Mouse (Mus musculus) thymus, postnatal 25 days (tissue): Measurements from ENCODE around the gene Bcl3.

ENCODE experiments used
- DNase-seq: peaks from one replicate; pipeline ENCODE4 v3.0.0; 2022

Bcl3 gene

DNA sequence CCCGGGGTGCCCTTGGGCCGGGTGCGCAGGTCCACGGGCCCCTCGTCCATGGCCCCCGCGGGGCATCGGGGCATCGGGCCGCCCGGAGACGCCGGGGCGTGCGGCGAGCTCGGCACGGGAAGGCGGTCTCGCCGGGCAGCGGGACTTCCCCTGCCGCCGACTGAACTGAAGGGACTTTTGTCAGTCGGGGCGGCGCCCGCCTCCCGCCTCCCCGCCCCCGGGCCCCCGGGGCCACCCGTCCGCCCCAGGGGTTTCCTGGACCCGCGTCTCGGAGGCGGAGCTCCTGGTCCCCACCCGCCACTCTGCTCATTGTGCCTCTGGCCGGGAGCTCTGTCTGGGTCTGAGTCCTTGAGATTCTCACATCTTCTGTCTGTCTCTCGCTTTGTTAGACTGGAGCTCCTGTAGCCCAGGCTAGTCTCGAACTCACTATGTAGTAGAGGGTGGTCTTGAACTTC lies at the start of gene Bcl3:
Bcl3 (minus strand) TSS at position 167 of the 455 bp plus-strand sequence.
- DNase-seq: peak; percentile 59

DNA sequence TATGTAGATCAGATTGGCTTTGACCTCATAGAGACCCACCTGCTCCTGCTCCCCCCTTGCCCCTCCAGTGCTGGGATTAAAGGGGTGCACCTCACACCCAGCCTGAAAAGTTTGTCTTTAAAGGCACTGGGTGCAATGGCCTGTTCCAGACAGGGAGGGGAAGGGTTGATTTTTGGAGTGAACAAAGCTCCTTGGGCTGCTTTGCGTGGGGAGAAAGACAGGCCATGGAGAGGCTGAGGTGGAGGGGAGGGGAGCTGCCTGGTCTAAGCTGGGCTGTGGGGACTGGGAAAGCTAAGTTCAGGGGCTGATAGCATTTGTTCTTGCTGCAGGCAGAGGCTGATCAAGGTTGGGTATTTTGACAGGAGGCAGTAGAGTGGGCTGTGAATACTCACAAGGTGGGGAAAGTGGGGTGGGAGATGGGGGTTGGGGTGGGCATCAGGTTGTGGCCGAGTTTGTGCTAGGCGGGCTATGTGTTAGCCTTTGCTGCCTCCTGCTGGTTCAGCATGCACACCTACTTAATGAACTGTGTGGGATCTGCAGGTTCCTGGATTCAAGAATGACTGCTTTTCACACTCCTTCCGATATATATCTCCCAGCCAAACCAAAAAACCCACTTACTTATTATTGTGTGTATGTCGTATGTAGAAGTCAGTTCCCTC lies 49.5 kb upstream of the Bcl3 start:
- DNase-seq: peak; percentile 76

DNA sequence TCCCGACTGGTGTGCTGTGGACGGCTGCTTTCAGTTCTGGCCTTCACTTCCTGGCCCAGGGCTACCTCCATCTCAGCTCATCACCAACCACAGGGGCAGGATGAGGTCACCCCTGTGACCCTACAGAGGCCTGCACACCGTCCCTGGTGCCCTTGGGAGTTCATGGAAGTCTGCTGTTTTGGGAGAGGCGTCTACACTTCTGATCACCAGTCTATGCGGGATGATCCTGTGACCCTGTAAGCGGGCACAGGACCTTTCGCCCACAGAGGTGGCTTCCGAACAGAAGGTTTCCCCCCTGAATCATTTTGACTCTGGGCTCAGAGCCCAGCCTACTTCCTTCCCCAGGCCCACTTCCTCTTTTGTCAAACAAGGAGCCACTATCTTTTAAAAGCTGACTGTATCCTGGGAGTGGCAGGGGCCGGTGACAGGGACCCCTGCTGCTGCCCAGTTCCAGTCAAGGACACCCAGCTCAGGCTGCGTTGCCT lies 48.6 kb upstream of the Bcl3 start:
- peak; percentile 52 for DNase-seq

DNA sequence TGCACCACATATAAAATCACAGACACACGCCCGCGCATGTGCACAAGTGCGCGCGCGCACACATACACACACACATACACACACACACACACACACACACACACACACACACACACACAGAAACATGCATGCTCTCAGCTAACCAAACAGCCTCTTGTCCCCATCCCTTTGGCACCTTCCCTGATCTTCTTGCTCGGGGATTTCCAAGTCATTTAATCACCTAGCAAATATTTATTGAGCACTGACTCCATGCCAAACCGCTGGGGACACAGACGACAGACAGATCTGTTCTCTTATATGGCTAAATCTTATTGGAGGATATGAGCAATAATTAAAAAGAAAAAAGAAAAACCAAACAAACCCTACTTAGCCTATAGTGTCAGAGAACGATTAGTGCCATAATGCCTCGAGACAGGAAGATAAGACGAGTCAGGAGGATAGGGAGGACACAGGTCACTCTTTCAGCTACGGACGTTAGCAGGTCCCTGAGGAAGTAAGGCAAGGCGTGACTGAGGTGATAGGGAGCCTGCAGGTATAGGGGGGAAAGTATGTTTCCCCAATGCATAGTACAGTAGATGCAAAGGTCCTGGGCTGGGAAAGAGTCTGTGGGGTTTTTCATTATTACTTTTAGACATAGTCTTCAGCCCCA lies 45.3 kb upstream of the Bcl3 start:
- DNase-seq: no peak

DNA sequence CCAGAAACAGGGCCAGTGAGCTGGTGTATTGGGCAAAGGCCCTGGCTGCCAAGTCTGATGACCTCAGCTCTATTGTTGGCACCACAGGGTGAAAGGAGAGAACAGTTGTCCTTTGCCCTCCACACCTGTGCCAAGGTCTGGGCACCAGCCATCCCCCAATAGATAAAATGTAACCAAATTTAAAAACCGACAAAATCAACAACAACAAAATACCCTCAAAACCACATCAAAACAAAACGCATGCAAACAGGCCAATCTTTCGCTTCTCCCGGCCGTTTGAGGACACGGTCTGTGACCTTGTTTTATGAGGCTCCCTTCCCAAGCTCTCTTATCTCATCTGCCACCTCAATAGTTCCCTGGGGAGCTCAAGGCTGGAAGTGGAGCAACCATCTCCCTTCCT lies 43.9 kb upstream of the Bcl3 start:
- DNase-seq: no peak

DNA sequence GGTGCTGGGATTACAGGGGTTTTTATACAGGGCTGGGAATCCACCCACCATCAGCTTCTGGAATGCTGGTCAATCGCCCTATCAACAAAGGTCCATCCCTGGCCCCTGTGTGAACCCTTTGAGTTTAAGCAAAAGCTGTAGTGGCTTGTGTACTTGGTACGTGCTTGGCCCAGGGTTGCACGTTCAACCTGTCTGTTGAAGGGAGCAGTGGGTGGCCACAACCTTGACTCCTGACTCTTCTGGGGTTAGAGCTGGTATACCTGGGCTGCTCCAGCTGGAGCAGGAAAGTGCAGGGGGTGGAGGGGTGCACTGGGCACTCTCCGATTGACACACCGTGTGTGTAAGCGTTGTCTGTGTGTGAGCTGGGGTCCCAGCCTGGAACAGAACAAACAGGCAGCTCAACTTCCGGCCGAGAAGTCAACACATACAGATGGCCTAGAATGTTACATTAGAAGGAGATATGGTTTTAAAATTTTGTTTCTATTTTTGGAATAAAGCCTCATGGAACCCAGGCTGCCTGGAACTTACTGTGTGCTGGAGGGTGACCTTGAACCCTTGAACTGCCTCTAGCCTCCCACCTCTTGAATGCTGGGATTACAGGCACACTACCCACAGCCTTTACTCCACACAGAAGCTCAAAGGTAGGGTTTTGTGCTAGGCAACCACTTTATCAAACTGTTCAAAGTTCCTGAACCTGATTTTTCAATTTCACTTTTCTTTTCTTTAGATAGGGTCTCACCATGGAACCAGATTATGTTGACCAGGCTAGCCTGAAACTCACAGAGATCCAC lies 42.9 kb upstream of the Bcl3 start:
- no peak for DNase-seq

DNA sequence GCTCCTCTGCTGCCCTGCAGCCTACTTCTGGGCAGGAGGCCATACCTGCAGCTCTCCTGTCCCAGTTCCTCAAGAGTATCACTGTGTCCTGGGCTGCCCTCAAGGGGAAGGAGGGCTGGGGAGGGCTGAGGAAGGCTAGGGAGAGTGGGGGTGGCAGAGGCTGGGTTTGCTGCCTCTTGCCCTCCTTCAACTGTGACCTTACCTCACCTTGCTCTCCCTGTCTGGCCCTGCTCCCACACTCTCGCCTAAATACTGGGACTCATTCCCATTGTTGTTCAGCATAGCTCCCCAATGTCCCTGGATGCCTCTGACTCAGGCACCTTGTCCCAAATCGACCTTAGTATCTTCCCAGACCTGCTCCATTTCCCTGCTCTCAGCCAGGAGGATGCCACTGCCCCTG lies 41.7 kb upstream of the Bcl3 start:
- DNase-seq: no peak

DNA sequence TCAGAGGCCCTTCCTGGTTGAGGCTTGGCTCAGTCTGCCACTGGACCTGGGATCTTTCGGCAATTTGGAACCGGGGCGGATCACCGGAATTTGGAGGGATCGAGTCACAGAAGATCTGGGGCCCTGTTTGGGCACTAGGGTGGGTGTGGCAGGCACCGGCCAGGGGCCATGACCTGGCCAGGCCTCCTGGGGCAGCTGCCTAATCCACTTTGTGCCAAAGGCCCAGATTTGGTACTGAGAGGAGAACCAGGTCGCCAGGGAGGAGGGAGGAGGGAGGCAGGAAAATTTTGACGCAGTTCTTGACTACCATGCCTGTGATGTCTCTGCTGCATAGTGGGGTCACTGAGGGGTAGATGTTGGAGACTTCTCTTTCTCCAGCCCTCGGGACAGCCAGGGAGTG lies 38.6 kb upstream of the Bcl3 start, which contains the start of gene Ceacam16:
Ceacam16 (minus strand) TSS at position 101 of the 400 bp plus-strand sequence.
- no peak for DNase-seq

DNA sequence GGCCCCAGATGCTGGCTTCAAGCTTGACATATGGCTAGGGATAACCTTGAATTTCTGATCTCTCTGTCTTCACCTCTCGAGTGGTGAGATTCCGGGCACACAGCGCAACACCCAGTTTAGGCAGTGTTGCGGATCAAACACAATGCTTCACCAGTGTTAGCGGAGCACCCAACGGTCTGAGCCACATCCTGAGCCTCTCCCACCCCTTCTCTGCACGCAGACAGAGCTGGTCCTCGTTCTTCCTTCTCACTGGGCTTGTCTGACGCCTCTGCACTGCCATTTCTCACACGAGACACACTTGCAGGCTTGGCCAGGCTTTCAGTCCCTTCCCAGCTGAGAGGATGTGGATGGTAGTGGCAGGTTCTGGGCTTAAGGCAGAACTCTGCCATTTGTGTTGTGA lies 37.2 kb upstream of the Bcl3 start:
- peak; percentile 58 for DNase-seq

DNA sequence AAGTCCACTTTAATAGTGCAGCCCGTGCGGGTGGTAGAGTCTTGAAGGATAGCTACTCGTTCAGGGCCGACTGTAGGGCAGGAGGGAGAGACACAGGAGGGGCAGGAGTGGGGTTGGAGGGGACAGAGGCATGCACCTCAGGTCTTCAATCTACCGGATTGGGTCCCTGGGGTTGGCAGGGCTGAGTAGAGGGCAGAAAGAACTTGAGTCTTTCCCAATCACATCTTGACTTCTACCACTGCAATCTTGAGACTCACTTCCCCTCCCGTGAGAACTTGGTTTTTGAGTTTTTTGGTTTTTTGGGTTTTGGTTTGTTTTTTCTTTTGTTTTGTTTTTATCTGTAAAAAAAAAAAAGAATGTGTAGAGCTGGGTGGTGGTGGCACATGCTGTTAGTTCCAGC lies 33.7 kb upstream of the Bcl3 start:
- DNase-seq: no peak

DNA sequence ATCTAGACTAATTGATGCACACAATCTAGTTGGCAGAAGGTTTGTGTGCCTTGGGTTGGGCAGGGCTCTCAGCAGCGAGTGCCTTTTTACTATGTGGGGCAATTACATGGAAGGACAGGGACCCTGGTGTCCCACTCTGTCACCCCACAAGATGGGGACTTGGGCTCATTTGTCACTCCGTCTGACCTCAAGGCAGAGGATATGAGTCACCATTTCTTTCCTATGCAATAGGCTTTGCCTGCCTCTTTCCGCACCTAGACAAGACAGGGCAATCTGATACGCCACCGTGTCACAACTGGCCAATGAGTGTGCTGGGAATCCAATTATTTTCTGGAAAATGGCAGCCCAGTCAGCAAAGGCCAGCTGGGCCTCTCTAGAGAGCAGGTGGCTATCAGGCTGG lies 33.1 kb upstream of the Bcl3 start:
- no peak for DNase-seq

DNA sequence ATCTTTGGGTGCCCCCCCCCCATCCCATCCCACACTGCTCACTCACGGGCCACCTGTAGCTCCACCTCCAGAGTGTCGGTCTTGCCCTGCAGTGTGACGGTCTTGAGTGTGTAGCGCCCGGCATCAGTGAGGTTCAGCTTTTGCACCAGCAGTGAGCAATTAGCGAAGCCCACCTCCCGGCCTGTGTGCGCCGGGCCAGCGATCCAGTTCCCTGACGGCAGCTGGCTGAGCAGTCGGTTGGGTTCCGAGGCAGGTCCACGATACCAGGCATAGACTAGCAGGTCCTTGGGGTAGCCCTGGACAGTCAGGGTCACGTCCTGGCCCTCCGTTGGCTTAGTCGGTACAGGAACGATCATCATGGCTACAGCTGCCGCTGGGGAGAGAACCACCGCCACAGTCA lies 31.0 kb upstream of the Bcl3 start:
- no peak for DNase-seq

DNA sequence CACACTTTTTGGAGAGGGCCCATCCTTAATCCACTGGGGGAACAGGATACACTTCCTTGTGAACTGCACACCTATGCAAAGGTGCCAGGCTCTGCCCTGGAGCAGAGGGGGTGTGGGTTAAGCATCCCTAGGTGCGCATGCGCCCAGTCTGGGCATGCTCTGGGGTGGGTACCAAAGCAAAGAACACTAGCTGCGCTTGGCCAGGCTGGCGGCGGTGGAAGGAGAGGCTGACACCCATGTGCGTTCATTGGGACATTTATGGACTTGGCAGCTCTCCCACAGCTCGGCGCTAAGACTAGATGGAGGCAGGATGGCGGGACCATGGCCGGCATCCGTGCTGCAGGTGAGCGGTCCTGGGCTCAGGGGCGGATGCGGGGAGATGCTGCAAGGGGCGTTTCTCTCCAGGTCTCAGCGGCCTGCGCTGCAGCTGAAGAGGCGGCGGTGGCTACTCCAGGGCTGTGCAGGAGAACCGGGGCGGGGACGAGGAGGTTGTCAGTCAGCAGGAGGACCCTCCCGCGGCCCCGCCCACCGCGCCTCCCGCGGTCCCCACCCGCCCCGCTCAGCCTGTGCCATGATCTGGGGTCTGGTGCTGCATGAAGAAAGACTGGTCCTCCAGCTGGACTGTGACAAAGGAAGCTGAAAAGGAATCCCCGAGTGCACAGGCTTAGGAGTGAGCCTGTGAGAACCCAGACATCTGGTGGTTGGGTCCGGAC lies 29.4 kb upstream of the Bcl3 start, which contains the start of gene Gm19345:
Gm19345 (plus strand) TSS at position 146 of the 713 bp plus-strand sequence.
- no peak for DNase-seq

DNA sequence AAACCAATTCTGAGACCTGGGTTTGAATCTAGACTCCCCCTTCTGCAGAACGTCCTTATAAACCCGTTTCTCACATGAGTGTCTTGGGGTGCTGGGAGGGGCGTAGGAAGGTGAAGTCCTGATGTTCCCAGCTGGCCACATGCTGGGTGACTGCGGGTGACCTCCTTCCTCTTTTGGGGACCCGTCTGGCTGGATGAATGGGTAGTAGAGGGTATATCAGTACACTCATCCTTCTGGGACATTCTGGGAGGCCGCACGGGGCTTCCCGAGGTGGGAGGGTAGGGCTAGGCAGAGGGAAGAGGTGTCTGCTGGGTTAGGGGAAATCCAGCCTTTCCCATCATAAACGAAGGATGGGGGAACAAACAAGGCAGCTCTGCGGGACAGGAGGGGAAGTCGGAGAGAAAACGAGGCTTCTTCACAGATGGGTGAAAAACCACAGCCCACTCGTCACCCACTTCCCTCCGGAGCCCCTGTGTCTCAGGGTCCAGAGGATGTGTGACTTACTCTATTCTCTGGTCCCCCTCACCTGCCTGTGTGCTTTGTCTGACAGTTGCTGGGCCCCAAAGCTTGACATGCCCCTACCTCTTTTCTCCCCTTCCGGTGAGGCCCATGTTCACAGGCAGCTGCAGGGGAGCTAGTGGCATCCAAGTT lies 22.1 kb upstream of the Bcl3 start:
- DNase-seq: peak; percentile 86

DNA sequence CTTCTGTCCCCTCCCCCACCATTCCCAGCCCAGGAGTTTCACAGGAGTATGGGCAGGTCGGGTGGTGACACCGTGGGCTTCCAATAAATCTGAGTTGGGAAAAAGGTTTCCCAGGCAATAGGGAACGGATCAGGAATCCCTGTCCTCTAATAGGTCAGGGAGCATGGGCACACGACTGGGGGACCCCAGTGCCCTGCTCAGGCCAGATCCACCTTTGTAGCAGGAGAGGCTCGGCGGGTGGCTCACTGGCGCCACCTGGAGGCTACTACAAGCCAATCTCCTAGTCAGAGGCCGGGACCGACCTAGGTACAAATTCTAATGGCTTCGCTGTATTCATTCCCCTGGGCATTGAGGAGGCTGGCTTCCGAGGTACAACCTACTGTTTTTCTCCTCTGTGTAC lies 21.0 kb upstream of the Bcl3 start:
- DNase-seq: peak; percentile 82

DNA sequence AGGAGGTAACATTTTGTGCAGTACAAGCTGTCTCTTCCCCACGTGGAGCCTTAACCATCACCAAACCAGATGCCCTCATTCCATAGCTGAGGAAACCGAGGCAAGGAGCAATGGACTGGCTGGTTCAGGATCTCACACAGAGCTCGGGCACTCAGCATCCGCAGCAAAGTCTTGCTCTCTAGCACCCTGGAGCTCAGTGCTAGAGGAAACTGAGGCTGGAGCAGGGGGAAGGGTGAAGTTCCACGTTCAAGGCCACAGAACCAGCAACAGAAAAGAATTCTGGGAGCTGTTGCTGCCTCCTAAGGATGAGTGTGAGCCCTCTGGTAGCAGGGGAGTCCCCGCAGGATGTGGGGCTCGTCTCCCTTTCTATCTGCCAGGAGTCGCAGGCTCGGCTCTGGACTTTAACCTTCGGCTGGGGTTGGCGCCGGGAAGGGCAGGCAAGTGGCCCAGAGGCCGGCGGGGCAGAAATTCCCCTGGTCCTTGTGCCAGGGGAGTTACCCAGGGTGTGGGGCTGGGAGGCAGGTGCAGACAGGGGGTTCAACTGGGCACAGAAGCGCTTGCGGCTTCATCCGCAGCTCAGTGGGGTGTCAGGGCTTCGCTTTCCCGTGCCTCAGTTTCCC lies 20.4 kb upstream of the Bcl3 start:
- DNase-seq: no peak

DNA sequence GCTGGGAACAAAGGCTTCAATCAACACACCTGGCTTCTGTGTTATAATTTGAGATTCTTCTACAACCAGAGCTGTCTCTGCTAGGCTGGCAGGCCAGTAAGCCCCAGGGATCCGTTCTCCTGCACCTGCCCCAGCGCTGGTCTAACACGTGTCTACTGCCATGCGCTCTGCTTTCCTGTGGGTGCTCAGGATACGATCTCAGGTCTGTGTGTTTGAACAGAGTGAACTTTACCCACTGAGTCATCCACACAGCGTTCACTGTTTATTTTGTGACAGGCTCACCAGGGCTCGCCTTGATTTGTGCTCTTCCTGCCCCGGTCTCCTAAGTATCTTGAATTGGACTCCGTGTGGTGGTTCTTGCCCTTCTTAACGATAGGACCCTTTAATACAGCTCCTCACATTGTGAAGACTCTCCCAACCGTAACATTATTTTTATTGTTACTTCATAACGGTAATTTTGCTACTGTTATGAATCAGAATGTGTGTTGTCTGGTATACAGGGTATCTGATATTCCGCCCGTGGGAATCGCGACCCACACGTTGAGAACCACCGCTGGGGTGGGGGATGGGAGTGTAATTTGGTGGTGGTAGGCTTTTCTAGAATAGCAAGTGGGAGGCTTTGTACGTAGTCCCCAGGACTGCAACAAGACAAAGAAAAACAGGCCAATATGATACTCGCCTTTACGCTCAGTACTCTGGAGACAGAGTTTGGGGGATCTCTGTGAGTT lies 19.3 kb upstream of the Bcl3 start:
- DNase-seq: peak; percentile 74

DNA sequence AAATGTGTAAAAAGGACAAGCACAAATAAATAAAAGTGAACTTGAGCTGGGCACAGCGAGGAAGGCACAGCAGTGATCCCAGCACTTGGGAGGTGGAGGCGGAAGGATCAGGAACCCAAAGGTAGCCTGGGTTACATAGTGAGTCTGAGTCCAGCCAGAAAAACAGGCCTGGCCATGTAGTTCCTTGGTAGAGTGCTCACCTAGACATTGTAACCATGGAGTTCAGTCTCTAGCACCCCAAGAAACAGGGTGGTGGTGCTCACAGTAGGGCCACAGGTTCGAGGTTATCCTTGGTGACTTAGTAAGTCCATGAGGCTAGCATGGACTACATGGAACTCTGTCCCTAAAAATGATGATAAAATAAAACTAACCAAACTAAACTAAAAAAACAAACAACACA lies 18.4 kb upstream of the Bcl3 start:
- DNase-seq: no peak

DNA sequence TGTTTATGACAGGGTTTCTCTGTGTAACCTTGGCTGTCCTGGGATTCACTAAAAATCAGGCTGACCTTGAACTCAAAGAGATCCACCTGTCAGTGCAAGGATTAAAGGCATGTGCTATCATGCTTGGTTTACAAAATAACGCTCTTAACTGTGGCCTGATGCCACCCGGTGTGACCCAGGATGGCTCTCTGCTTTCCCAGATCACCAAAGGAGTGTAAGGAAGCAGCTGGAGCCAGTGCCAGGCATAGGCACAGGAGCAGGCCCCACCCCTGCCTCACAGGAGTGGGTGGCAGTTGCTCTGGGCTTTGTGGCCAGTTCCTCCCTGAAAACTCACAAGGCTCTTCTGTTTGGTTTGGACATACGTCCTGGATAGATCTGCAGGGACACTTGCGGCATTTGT lies 17.8 kb upstream of the Bcl3 start:
- no peak for DNase-seq

DNA sequence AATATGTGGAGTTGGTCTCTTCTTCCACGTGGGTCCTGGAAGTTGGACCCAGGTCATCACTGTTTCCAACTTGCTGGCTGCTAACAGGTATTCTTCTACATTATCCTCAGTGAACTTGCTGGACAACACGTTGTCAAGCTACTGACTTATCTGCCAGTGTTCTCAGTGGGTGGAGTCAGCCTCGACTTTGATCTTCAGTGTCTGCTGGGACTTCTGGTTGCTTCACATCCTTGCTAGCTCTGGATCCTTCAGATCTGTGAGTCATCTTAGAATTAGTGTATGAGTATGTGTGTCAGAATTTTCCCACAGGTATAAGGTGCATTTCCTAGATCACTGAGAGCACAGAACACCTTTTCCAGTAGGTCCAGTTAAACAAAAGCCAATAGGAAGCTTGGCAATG lies 14.3 kb upstream of the Bcl3 start:
- DNase-seq: no peak

DNA sequence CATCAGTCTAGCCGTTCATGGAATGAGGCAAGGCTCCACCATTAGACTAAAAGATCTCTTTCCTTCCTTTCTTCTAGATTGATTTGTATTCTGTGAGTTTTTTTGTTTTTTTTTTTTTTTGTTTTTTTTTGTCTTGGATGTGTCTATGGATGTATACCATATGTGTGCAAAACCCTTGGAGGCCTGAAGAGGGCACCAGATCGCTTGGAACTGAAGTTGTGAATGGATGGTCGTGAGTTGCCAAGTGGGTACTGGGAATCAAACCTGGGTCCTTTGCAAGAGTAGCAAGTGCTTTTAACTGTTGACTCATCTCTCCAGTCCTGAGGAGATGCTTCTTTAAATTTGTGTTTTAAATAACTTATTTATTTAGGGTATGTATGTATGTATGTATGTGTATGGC lies 11.5 kb upstream of the Bcl3 start:
- DNase-seq: no peak
